Mouse (Mus musculus): ENCODE results near the gene Arhgap10.

GRCm38 (mm10) chr8:77515201-77515600 is 2.6 kb downstream of the Arhgap10 start:
- no peak for TF ChIP-seq MYOD1 (IDR thresholded peaks at IDR 0.05; ENCODE audit: control insufficient read depth, insufficient read length, low read depth)
- TF ChIP-seq CTCF (IDR thresholded peaks at IDR 0.05; ENCODE audit: control insufficient read depth, insufficient read depth, insufficient read length) = no peak
- TF ChIP-seq USF1 (IDR thresholded peaks at IDR 0.05; ENCODE audit: low read depth) = no peak
- no peak for TF ChIP-seq MAX (IDR thresholded peaks at IDR 0.05)
